Mouse (Mus musculus) gastrocnemius, adult 2 months (tissue): ENCODE results near the gene Olfr43. TPM values are rescaled to one million over a fixed set of nuclear protein-coding genes. Genes with fewer than 3 reads are reported as not detected.

ENCODE experiments used
- DNase-seq: peaks from one replicate; pipeline ENCODE4 v3.0.0; 2022
- H3K27ac ChIP-seq: fragments of 200-600 bp; 2 replicates; pipeline ENCODE4 v1.8.1; 2022; ENCODE audit warnings: mild to moderate bottlenecking
- H3K4me3 ChIP-seq: fragments of 200-600 bp; 2 replicates; pipeline ENCODE4 v1.8.1; 2022; ENCODE audit warnings: mild to moderate bottlenecking, moderate library complexity
- CTCF ChIP-seq: fragments of 200-600 bp; IDR thresholded peaks from 2 replicates; pipeline ENCODE4 v1.8.1; 2022; ENCODE audit warnings: antibody characterized with exemption, mild to moderate bottlenecking, moderate library complexity
- intact Hi-C: fragments of 180-260 bp; cut with DNase I; formaldehyde crosslinking; loops from one replicate; pipeline ENCODE4 v1.15.1; 2025
- long read RNA-seq, 2 experiments: library from polyadenylated mRNA; stranded (forward); transcript quantifications; one replicate each; pipeline ENCODE4 v2.0.0; 2021
- total RNA-seq, 2 experiments: library from RNA; stranded (reverse); gene quantifications; 2 replicates each; pipeline ENCODE4 v1.2.3; 2021

The Olfr43 gene
- total RNA-seq, result not detected
- long read RNA-seq, experiment 1, result 0 reads
- long read RNA-seq, experiment 2, result 0 reads

GRCm38 (mm10) chr11:74211279-74211678, at the start of gene Olfr43:
TSS of gene Olfr43 (minus strand) at chr11:74211379.
- TF ChIP-seq CTCF, result no peak
- intact Hi-C loops, result no loop called here
- Histone ChIP-seq H3K27ac (no peak within 1 kb of the TSS), H3K4me3 (no peak within 1 kb of the TSS)
- no peak for DNase-seq

DNA sequence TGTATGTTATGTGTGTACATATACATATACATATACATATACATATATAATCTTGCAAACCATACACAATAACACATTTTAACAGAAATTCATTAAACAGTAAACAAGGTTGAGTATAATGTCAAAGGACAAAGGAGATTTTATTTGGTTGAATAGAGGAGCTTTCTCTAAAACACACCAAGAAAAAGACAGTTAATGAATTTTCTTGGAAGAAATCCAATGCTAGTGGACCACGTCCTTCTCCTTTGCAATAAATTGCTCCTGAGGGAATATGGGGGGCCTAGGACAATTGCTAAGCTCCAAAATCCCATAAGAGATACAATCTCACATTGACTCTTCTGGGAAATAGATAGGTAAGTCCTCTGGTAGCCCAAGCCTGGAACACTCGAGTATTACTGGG, 48.3 kb upstream of the Olfr43 start, which contains the start of gene Olfr406:
Gene Olfr406, plus strand, starts transcription at position 301 of the 400 bp plus-strand sequence.
- DNase-seq, result no peak
- TF ChIP-seq CTCF, result no peak
- Histone ChIP-seq H3K4me3 (no peak within 1 kb of the TSS), H3K27ac (no peak within 1 kb of the TSS)
- intact Hi-C loops, result no loop called here

- H3K27ac ChIP-seq, result no peak overlapping the region
- no peak for TF ChIP-seq CTCF
- no peak overlapping the region for H3K4me3 ChIP-seq
- intact Hi-C loops, result no loop called here
- DNase-seq, result no peak
Measured at GRCm38 (mm10) chr11:74241201-74241600, 30.0 kb upstream of the Olfr43 start.

GRCm38 (mm10) chr11:74185949-74186348, 25.2 kb downstream of the Olfr43 start, which contains the start of gene Olfr403:
TSS of gene Olfr403 (plus strand) at chr11:74186249.
- no peak for DNase-seq
- intact Hi-C loops, result no loop called here
- TF ChIP-seq CTCF, result no peak
- H3K27ac ChIP-seq, result no peak within 1 kb of the TSS
- H3K4me3 ChIP-seq, result no peak within 1 kb of the TSS

DNA sequence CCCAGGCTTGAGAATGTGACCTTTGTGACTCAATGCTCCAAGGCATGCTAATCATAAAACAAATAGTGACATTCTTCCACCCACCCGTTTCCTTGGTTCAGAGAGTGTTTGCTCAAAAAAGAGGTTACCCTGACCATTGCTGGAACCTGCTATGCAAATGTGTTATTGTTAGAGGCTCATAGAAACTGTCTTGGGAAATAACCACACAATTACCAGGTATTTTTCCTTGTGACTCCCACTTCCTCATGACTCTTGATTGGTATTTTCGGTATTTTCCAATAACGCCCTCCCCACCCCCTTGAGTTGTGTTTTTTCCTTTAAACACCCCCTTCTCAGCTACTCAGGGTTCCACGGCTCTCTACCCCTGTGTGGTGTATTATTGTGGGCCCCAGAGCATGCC, 27.4 kb downstream of the Olfr43 start:
- intact Hi-C loops, result no loop called here
- H3K27ac ChIP-seq, result no peak overlapping the region
- no peak overlapping the region for H3K4me3 ChIP-seq
- DNase-seq, result no peak
- no peak for TF ChIP-seq CTCF

DNA sequence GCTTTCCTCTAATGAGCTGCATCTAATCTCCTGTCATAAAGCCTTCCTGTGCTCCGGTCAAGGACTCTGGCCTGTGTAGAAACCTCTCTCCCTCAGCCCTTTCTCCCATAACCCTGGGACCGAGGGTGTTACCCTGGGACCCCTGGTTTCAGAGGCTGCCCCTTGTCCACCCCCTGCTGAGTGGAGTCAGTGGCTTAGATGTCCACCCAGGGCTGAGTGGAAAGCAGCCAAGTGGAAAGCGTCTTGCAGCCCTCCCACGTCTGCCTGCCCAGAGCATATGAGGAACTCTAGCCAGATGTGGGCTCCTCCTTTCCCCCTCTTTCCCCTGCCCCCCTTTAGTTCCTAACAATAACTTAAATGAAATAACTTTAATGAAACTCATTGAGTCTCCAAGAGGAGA, 28.0 kb downstream of the Olfr43 start:
- no peak overlapping the region for H3K27ac ChIP-seq
- no peak overlapping the region for H3K4me3 ChIP-seq
- TF ChIP-seq CTCF, result no peak
- no peak for DNase-seq
- intact Hi-C loops, result no loop called here

DNA sequence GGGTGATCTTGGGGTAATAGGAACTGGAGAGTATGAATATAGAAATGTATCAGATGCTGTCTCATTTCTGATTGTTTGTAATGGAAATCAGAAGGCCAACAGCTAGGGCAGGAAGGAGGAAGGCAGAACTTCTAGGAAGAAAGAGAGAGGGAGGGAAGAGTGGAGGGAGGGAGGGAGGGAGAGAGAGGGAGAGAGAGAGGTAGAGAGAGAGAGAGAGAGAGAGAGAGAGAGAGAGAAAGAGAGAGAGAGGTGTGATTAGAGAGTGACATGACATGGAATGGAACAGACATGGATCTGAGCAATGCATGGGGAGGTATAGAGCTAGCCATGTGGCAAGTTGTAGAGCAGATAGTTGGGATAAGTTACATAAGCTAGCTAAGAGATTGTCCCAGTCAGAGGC, 42.4 kb downstream of the Olfr43 start:
- intact Hi-C loops, result no loop called here
- no peak overlapping the region for H3K4me3 ChIP-seq
- DNase-seq, result no peak
- no peak overlapping the region for H3K27ac ChIP-seq
- no peak for TF ChIP-seq CTCF

Other genes starting within 250 kb of the Olfr43 start
- gene Olfr398, start 221.0 kb downstream of the Olfr43 start, total RNA-seq, result not detected
- not detected for gene Olfr139, start 154.8 kb downstream of the Olfr43 start, total RNA-seq
- not detected for gene Olfr399, start 154.8 kb downstream of the Olfr43 start, total RNA-seq
- gene Zfp616, start 141.4 kb downstream of the Olfr43 start, total RNA-seq, result not detected
- gene Olfr401, start 97.7 kb downstream of the Olfr43 start, total RNA-seq, result not detected
- gene Olfr402, start 57.9 kb downstream of the Olfr43 start, total RNA-seq, result not detected
- not detected for gene Olfr403, start 25.1 kb downstream of the Olfr43 start, total RNA-seq
- gene Olfr406, start 48.4 kb upstream of the Olfr43 start, total RNA-seq, result not detected
- gene Olfr59, start 72.4 kb upstream of the Olfr43 start, total RNA-seq, result not detected
- gene Olfr410, start 126.7 kb upstream of the Olfr43 start, total RNA-seq, result not detected
- not detected for gene Olfr411, start 141.3 kb upstream of the Olfr43 start, total RNA-seq
- not detected for gene Olfr412, start 150.7 kb upstream of the Olfr43 start, total RNA-seq